Mouse (Mus musculus) intestine, embryonic 16.5 days (tissue): ENCODE data around the gene Lmx1b. TPM values are rescaled to one million over a fixed set of nuclear protein-coding genes. Genes with fewer than 3 reads are reported as not detected.

ENCODE experiments used
- ATAC-seq: fragments of 200-750 bp; cut with Nextera tagmentation; 2 replicates; pipeline ENCODE4 v1.8.0; 2017; ENCODE audit warnings: moderate TSS enrichment, moderate library complexity
- H3K27ac ChIP-seq: fragments of 300-500 bp; sonication (generic); 2 replicates; pipeline ENCODE4 v1.5.1; 2014; ENCODE audit warnings: mild to moderate bottlenecking, low read length
- H3K27me3 ChIP-seq: fragments of 300-500 bp; sonication (generic); replicated peaks from 2 replicates; pipeline ENCODE4 v1.6.1; 2014; ENCODE audit warnings: low read length, control low read depth, mixed read lengths; ENCODE audit not compliant: control insufficient read depth, insufficient read depth
- H3K36me3 ChIP-seq: fragments of 300-500 bp; sonication (generic); 2 replicates; pipeline ENCODE4 v1.6.1; 2014; ENCODE audit warnings: low read length, control low read depth; ENCODE audit not compliant: control insufficient read depth, insufficient read depth
- H3K4me1 ChIP-seq: fragments of 300-500 bp; sonication (generic); 2 replicates; pipeline ENCODE4 v1.6.1; 2014; ENCODE audit warnings: low read length, control low read depth, mixed read lengths; ENCODE audit not compliant: control insufficient read depth, insufficient read depth
- H3K4me2 ChIP-seq: fragments of 300-500 bp; sonication (generic); 2 replicates; pipeline ENCODE4 v1.6.1; 2014; ENCODE audit warnings: low read depth, low read length, control low read depth
- H3K4me3 ChIP-seq: fragments of 300-500 bp; sonication (generic); 2 replicates; pipeline ENCODE4 v1.5.1; 2014; ENCODE audit warnings: mild to moderate bottlenecking, low read length
- H3K9ac ChIP-seq: fragments of 300-500 bp; sonication (generic); 2 replicates; pipeline ENCODE4 v1.6.1; 2014; ENCODE audit warnings: low read depth, low read length
- H3K9me3 ChIP-seq: fragments of 300-500 bp; sonication (generic); 2 replicates; pipeline ENCODE4 v1.6.1; 2016; ENCODE audit warnings: low read length, control low read depth; ENCODE audit not compliant: control insufficient read depth
- WGBS: fragments of 180-500 bp; shearing (Covaris S2); extraction: QIAGEN DNeasy Blood & Tissue Kit; methylation state at CpG from one replicate; pipeline ENCODE4 v1.1.7; 2014; 5-methylcytosine and 5-hydroxymethylcytosine counted together
- polyA plus RNA-seq: library from polyadenylated mRNA; unstranded; fragments of >200 nt; fragmentation: Nextera tagmentation; extraction: Ambion mirVana; gene quantifications from 2 replicates; pipeline ENCODE4 v1.2.1, GENCODE M21; 2015

The Lmx1b gene
- polyA plus RNA-seq, 1 experiment from 2014 or later, result not detected

GRCm38 (mm10) chr2:33646283-33646550 is 5.9 kb upstream of the Lmx1b start:
- H3K4me3 ChIP-seq, result no peak overlapping the region
- peaks cover 63% of the 10 kb centered on the region for H3K27me3 ChIP-seq
- WGBS, result 6% methylated on average over 3 of the region's 3 CpGs
- no peak overlapping the region for H3K9ac ChIP-seq
- H3K27ac ChIP-seq, result no peak overlapping the region
- H3K36me3 ChIP-seq, result no peaks in the 10 kb centered on the region
- no peak for ATAC-seq
- H3K4me1 ChIP-seq, result peaks cover 9% of the 10 kb centered on the region
- H3K9me3 ChIP-seq, result no peaks in the 10 kb centered on the region
- no peak overlapping the region for H3K4me2 ChIP-seq

- Histone ChIP-seq H3K4me2 (no peak overlapping the region), H3K27ac (no peak overlapping the region), H3K4me3 (no peak overlapping the region), H3K4me1 (peaks cover 14% of the 10 kb centered on the region), H3K9me3 (no peaks in the 10 kb centered on the region), H3K36me3 (no peaks in the 10 kb centered on the region), H3K9ac (no peak overlapping the region), H3K27me3 (peaks cover 68% of the 10 kb centered on the region)
- no peak for ATAC-seq
- WGBS, result 3% methylated on average over 15 of the region's 15 CpGs
Observed at GRCm38 (mm10) chr2:33645538-33646282, 5.4 kb upstream of the Lmx1b start.

- no peak overlapping the region for H3K27ac ChIP-seq
- H3K4me3 ChIP-seq, result no peak overlapping the region
- H3K4me2 ChIP-seq, result no peak overlapping the region
- 8% methylated on average over 50 of the region's 50 CpGs for WGBS
- H3K9me3 ChIP-seq, result no peaks in the 10 kb centered on the region
- H3K4me1 ChIP-seq, result peaks cover 25% of the 10 kb centered on the region
- no peak overlapping the region for H3K9ac ChIP-seq
- no peaks in the 10 kb centered on the region for H3K36me3 ChIP-seq
- ATAC-seq, result no peak
- H3K27me3 ChIP-seq, result peaks cover 85% of the 10 kb centered on the region
Observed at GRCm38 (mm10) chr2:33643721-33644713, 3.7 kb upstream of the Lmx1b start.

GRCm38 (mm10) chr2:33642650-33643458 is 2.5 kb upstream of the Lmx1b start:
- Histone ChIP-seq H3K9me3 (no peaks in the 10 kb centered on the region), H3K4me2 (0 out of 2 replicates have a peak overlapping the region, but pooled peaks have one; percentile 4), H3K27ac (no peak overlapping the region), H3K27me3 (peaks cover 94% of the 10 kb centered on the region), H3K4me1 (peaks cover 25% of the 10 kb centered on the region), H3K36me3 (no peaks in the 10 kb centered on the region), H3K9ac (no peak overlapping the region), H3K4me3 (no peak overlapping the region)
- ATAC-seq, result peak; percentile 47; the same call in 1 of the 2 replicates
- WGBS, result 2% methylated on average over 42 of the region's 42 CpGs

- H3K4me3 ChIP-seq, result no peak overlapping the region
Observed at GRCm38 (mm10) chr2:33641859-33642571, 1.7 kb upstream of the Lmx1b start.

GRCm38 (mm10) chr2:33640978-33641858 is 907 bp upstream of the Lmx1b start:
- ATAC-seq, result peak; percentile 19; the same call in 1 of the 2 replicates
- Histone ChIP-seq H3K9me3 (no peaks in the 10 kb centered on the region), H3K9ac (peak overlapping the region; percentile 33; the same call in 1 of the 2 replicates), H3K27me3 (peaks cover 86% of the 10 kb centered on the region), H3K4me2 (peak overlapping the region; percentile 88), H3K36me3 (no peaks in the 10 kb centered on the region), H3K27ac (no peak overlapping the region), H3K4me3 (peak overlapping the region; percentile 47), H3K4me1 (peaks cover 25% of the 10 kb centered on the region)
- 1% methylated on average over 40 of the region's 56 CpGs for WGBS

More at GRCm38 (mm10) chr2:33641859-33642571, 1.7 kb upstream of the Lmx1b start:
- H3K27me3 ChIP-seq, result peaks cover 94% of the 10 kb centered on the region
- no peak overlapping the region for H3K27ac ChIP-seq
- ATAC-seq, result no peak
- H3K4me2 ChIP-seq, result 0 out of 2 replicates have a peak overlapping the region, but pooled peaks have one; percentile 4
- H3K4me1 ChIP-seq, result peaks cover 25% of the 10 kb centered on the region
- no peaks in the 10 kb centered on the region for H3K36me3 ChIP-seq
- H3K9ac ChIP-seq, result no peak overlapping the region
- under 1% methylated on average over 41 of the region's 41 CpGs for WGBS
- H3K9me3 ChIP-seq, result no peaks in the 10 kb centered on the region

DNA sequence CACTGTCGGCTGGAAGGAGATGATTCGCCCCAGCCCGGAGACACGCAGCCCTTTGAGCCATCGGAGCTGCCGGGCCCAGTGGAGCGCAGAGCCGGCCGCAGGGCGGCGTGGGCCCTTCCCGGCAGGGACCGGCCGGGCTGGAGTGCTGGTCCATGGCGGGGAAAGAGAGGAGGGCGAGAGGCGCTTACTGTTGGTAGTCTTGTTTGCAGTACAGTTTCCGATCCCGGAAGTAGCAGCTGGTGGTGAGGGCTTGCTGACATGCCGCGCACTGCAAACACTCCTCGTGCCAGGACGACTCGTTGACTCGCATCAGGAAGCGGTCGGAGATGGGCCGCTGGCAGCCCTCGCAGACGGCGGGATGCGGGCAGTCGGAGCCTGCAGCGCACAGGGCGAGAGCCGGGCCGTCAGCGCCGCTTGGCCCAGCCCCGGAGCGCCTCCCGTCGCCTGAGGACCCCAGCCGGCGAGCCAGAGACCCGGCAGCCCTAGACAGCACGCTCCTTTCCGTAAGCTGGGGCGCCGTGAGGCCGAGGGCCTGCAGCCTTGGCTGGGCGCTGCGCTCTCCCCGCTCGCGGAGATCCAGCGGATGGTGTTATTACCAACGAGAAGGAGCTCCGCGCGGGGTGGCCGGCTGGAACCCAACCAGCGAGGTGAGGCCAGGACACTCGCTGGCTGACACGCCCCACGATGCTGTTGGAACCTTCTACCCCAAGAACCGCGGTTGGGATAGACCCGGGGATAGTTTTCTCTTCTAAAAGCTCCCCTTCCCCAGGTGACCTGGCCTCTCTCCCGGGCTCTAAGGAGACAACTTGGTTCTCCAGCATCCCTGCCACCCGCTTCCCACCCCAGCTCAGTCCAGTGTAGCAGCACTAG is 775 bp downstream of the Lmx1b start:
- H3K9ac ChIP-seq, result no peak overlapping the region
- peak overlapping the region; percentile 42 for H3K4me2 ChIP-seq
- H3K4me1 ChIP-seq, result peaks cover 25% of the 10 kb centered on the region
- peak; percentile 29; the same call in 1 of the 2 replicates for ATAC-seq
- WGBS, result under 1% methylated on average over 71 of the region's 71 CpGs
- H3K27me3 ChIP-seq, result peaks cover 88% of the 10 kb centered on the region
- H3K4me3 ChIP-seq, result peak overlapping the region; percentile 29
- no peaks in the 10 kb centered on the region for H3K9me3 ChIP-seq
- H3K27ac ChIP-seq, result no peak overlapping the region
- H3K36me3 ChIP-seq, result no peaks in the 10 kb centered on the region
